Mouse (Mus musculus): Measurements from ENCODE around the gene Dpysl5.

Gene Dpysl5

GRCm38 (mm10) chr5:30822689-30823088 is 111.3 kb downstream of the Dpysl5 start:
- no peak for TF ChIP-seq GATA4 (IDR thresholded peaks at IDR 0.05; ENCODE audit: insufficient replicate concordance, low read length)

GRCm38 (mm10) chr5:30823091-30823490 is 111.7 kb downstream of the Dpysl5 start:
- TF ChIP-seq GATA4 (IDR thresholded peaks at IDR 0.05; ENCODE audit: insufficient replicate concordance, low read length) = no peak

- TF ChIP-seq GATA4 (IDR thresholded peaks at IDR 0.05; ENCODE audit: insufficient replicate concordance, low read length) = no peak
These were observed 113.0 kb downstream of the Dpysl5 start for GRCm38 (mm10) chr5:30824124-30824988.

GRCm38 (mm10) chr5:30825166-30825565 is 113.8 kb downstream of the Dpysl5 start:
- no peak for TF ChIP-seq GATA4 (IDR thresholded peaks at IDR 0.05; ENCODE audit: insufficient replicate concordance, low read length)

GRCm38 (mm10) chr5:30825821-30826220 is 114.5 kb downstream of the Dpysl5 start:
- TF ChIP-seq GATA4 (IDR thresholded peaks at IDR 0.05; ENCODE audit: insufficient replicate concordance, low read length) = no peak

GRCm38 (mm10) chr5:30833416-30833815 is 122.1 kb downstream of the Dpysl5 start:
- TF ChIP-seq GATA4 (IDR thresholded peaks at IDR 0.05; ENCODE audit: insufficient replicate concordance, low read length) = no peak

GRCm38 (mm10) chr5:30839731-30840130 is 128.4 kb downstream of the Dpysl5 start:
- no peak for TF ChIP-seq GATA4 (IDR thresholded peaks at IDR 0.05; ENCODE audit: insufficient replicate concordance, low read length)

GRCm38 (mm10) chr5:30841896-30842295 is 130.5 kb downstream of the Dpysl5 start:
- no peak for TF ChIP-seq GATA4 (IDR thresholded peaks at IDR 0.05; ENCODE audit: insufficient replicate concordance, low read length)

Data from liver, adult (tissue).